Mouse (Mus musculus): Measurements from ENCODE around the gene Pcgf5.

Gene Pcgf5

GRCm38 (mm10) chr19:36348161-36348800 is at the start of gene Pcgf5:
Pcgf5 (plus strand) TSS chr19:36348309.
- in situ Hi-C loops (cut with MboI; ENCODE audit: low sequenced_read_pairs) = no loop called here

GRCm38 (mm10) chr19:36305542-36305941 is 42.6 kb upstream of the Pcgf5 start:
- in situ Hi-C loops (cut with MboI; ENCODE audit: low sequenced_read_pairs) = no loop called here

- in situ Hi-C loops (cut with MboI; ENCODE audit: low sequenced_read_pairs) = no loop called here
Measured at GRCm38 (mm10) chr19:36314010-36314409, 34.1 kb upstream of the Pcgf5 start.

- in situ Hi-C loops (cut with MboI; ENCODE audit: low sequenced_read_pairs) = no loop called here
Measured at GRCm38 (mm10) chr19:36319735-36320134, 28.4 kb upstream of the Pcgf5 start.

GRCm38 (mm10) chr19:36321066-36321465 is 27.0 kb upstream of the Pcgf5 start:
- in situ Hi-C loops (cut with MboI; ENCODE audit: low sequenced_read_pairs) = no loop called here

- in situ Hi-C loops (cut with MboI; ENCODE audit: low sequenced_read_pairs) = no loop called here
Measured at GRCm38 (mm10) chr19:36323326-36323725, 24.8 kb upstream of the Pcgf5 start.

- in situ Hi-C loops (cut with MboI; ENCODE audit: low sequenced_read_pairs) = no loop called here
Measured at GRCm38 (mm10) chr19:36328678-36329077, 19.4 kb upstream of the Pcgf5 start.

- in situ Hi-C loops (cut with MboI; ENCODE audit: low sequenced_read_pairs) = no loop called here
Measured at GRCm38 (mm10) chr19:36347376-36347775, 733 bp upstream of the Pcgf5 start.

GRCm38 (mm10) chr19:36347831-36348160 is 313 bp upstream of the Pcgf5 start:
- in situ Hi-C loops (cut with MboI; ENCODE audit: low sequenced_read_pairs) = no loop called here

- in situ Hi-C loops (cut with MboI; ENCODE audit: low sequenced_read_pairs) = no loop called here
Measured at GRCm38 (mm10) chr19:36348801-36349486, 835 bp downstream of the Pcgf5 start.

- in situ Hi-C loops (cut with MboI; ENCODE audit: low sequenced_read_pairs) = no loop called here
Measured at GRCm38 (mm10) chr19:36349487-36349955, 1.4 kb downstream of the Pcgf5 start.

GRCm38 (mm10) chr19:36350181-36350580 is 2.1 kb downstream of the Pcgf5 start:
- in situ Hi-C loops (cut with MboI; ENCODE audit: low sequenced_read_pairs) = no loop called here

GRCm38 (mm10) chr19:36350870-36351269 is 2.8 kb downstream of the Pcgf5 start:
- in situ Hi-C loops (cut with MboI; ENCODE audit: low sequenced_read_pairs) = no loop called here

- in situ Hi-C loops (cut with MboI; ENCODE audit: low sequenced_read_pairs) = no loop called here
Measured at GRCm38 (mm10) chr19:36362541-36362940, 14.4 kb downstream of the Pcgf5 start.

GRCm38 (mm10) chr19:36364757-36365156 is 16.6 kb downstream of the Pcgf5 start:
- in situ Hi-C loops (cut with MboI; ENCODE audit: low sequenced_read_pairs) = no loop called here

- in situ Hi-C loops (cut with MboI; ENCODE audit: low sequenced_read_pairs) = no loop called here
Measured at GRCm38 (mm10) chr19:36371478-36371877, 23.4 kb downstream of the Pcgf5 start.

GRCm38 (mm10) chr19:36373056-36373621 is 25.0 kb downstream of the Pcgf5 start:
- in situ Hi-C loops (cut with MboI; ENCODE audit: low sequenced_read_pairs) = no loop called here

- in situ Hi-C loops (cut with MboI; ENCODE audit: low sequenced_read_pairs) = no loop called here
Measured at GRCm38 (mm10) chr19:36375200-36375783, 27.2 kb downstream of the Pcgf5 start.

- in situ Hi-C loops (cut with MboI; ENCODE audit: low sequenced_read_pairs) = no loop called here
Measured at GRCm38 (mm10) chr19:36377729-36378128, 29.6 kb downstream of the Pcgf5 start.

- in situ Hi-C loops (cut with MboI; ENCODE audit: low sequenced_read_pairs) = no loop called here
Measured at GRCm38 (mm10) chr19:36378511-36379232, 30.6 kb downstream of the Pcgf5 start.

GRCm38 (mm10) chr19:36382901-36383300 is 34.8 kb downstream of the Pcgf5 start:
- in situ Hi-C loops (cut with MboI; ENCODE audit: low sequenced_read_pairs) = no loop called here

Measured in CH12F3 (cell line).